Mouse (Mus musculus) kidney, postnatal 14 days (tissue): ENCODE measurements around the gene Rexo1.

Experiments
- DNase-seq: peaks from one replicate; pipeline ENCODE4 v3.0.0; 2022; ENCODE audit warnings: mixed read lengths

The Rexo1 gene

DNA sequence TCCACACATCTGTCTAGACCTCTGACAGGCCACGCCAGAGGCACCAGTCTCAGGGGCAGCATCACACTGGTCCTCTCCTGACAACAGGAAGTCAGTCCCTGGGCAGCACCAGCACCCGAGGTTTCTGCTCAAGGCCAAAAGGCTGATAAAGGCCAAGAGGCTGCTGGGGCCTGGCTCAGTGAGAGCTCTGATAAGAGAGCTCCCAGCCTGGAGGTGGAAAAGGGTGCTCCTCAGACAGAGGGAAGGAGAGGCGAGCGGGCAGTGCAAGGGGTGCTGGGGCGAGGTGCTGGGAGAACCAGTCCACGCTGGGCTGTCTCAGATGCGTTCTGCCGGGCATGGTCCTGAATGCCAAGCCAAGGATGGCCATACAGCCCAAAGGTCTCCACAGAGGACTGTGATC, 7.8 kb downstream of the Rexo1 start:
- no peak for DNase-seq

DNA sequence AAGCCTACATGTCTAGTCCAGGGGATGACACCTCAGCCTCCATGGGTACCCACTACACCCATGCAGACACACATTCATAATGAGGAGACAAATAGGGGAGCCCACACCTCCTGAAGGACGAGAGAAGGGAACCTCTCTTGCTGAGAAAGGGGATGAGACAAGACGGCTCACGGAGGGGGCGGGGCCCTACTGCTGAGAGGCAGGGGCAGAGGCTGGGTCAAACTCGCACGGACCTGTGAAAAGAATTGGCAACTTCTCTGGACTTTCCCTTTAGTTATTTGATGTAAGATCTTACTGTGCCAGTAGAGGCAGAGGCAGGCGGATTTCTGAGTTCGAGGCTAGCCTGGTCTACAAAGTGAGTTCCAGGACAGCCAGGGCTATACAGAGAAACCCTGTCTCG, 9.0 kb downstream of the Rexo1 start:
- DNase-seq = no peak

GRCm38 (mm10) chr10:80549279-80549678, 12.1 kb downstream of the Rexo1 start:
- DNase-seq = no peak

DNA sequence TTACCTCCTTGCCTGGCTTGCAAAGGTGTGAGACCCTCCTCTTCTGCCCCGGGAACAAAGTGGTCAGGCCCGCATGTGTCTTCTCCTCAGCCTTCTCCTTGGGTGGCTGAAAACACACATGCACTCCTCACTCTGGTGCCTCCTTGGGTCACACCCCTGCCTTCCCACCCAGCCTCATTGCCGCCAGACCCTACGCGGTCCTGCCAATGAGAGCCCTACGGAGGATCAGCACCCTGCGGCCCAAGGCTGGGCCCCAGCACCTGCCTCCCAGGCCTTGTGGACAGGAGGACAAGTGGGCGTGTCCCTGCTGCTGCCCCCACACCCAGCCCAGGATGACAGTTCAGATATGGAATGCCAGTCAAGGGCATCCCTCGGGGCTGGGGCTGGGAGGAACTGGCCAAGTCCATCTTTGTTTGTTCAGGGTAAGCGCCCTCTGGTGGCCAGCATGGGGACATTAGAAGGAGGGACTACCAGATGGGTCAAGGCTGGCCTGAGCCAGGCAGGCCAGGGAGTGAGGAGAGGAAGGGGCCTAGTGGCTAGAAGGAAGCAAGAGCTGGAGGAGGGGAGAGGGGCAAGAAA, 12.8 kb downstream of the Rexo1 start:
- DNase-seq = peak; percentile 67

DNA sequence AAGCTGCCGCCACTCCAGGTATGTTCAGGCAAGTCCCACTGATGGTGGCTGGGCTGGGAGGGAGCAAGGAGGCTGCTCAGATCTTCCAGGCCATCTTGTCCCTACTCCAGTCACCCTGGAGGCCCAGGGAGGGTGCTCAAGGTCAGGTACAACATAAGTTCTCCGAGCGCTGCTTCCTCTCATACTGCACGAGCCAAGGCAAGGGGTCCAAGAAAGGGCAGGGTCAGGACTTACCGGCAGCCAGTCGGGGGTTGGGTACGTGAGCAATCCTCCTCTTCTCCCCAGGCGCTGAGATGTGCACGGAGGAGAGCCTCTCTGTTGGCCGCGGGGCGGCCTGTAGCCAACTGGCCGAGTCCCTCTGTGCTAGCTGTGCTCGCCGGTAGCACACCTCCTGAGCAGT, 13.8 kb downstream of the Rexo1 start:
- DNase-seq = no peak

- DNase-seq = no peak
These were observed 14.4 kb downstream of the Rexo1 start for GRCm38 (mm10) chr10:80546945-80547344.

GRCm38 (mm10) chr10:80545590-80545989, 15.8 kb downstream of the Rexo1 start:
- DNase-seq = no peak

GRCm38 (mm10) chr10:80543873-80544272, 17.5 kb downstream of the Rexo1 start:
- no peak for DNase-seq

DNA sequence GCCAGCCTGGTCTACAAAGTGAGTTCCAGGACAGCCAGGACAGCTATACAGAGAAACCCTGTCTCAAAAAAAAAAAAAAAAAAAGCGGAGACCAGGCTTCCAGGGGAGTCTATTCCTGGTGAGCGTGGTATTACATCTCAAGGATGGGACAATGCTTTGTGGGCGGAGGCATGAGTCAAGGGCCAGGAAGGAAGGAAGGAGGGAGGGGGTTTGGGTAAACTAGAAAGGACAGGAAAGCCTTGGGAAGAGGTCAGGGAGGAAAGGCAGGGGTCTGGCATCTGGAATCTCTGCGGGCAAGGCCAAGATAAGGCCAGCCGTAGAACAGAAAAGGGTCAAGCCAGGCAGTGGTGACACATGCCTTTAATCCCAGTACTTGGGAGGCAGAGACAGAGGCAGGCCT, 21.9 kb downstream of the Rexo1 start:
- no peak for DNase-seq

- DNase-seq = peak; percentile 87
These were observed 22.5 kb downstream of the Rexo1 start, which contains the start of gene Atp8b3 for GRCm38 (mm10) chr10:80538710-80539394. Gene Atp8b3 (minus strand): TSS chr10:80539124.

- DNase-seq = no peak
These were observed 23.2 kb downstream of the Rexo1 start for GRCm38 (mm10) chr10:80538180-80538579.

- no peak for DNase-seq
These were observed 25.6 kb downstream of the Rexo1 start for GRCm38 (mm10) chr10:80535711-80536110.

- DNase-seq = no peak
These were observed 26.3 kb downstream of the Rexo1 start for GRCm38 (mm10) chr10:80535071-80535470.

GRCm38 (mm10) chr10:80533704-80534103, 27.7 kb downstream of the Rexo1 start:
- DNase-seq = peak; percentile 31

DNA sequence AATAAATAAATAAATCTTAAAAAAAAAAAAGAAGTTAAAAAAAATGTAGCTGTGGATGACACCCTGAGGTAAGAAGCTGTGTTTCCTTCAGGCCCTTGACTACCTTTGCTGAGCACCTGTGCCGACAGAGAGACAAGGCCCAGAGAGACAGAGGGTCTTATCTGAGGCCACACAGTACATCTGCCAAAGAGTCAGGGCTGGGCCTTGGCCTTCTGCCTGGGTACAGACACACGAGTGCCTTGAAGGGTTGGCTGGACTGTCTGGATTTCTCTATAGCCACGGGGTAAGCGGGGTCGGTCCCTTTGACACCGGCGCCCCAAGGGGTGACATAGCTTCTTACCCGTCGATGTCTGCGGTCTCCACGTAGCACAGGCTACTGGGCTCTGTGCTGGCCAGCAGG, 28.6 kb downstream of the Rexo1 start:
- DNase-seq = no peak

- no peak for DNase-seq
These were observed 35.2 kb downstream of the Rexo1 start for GRCm38 (mm10) chr10:80526172-80526571.

GRCm38 (mm10) chr10:80523299-80523698, 38.1 kb downstream of the Rexo1 start:
- DNase-seq = no peak

- DNase-seq = no peak
These were observed 42.1 kb downstream of the Rexo1 start for GRCm38 (mm10) chr10:80519287-80519686.

DNA sequence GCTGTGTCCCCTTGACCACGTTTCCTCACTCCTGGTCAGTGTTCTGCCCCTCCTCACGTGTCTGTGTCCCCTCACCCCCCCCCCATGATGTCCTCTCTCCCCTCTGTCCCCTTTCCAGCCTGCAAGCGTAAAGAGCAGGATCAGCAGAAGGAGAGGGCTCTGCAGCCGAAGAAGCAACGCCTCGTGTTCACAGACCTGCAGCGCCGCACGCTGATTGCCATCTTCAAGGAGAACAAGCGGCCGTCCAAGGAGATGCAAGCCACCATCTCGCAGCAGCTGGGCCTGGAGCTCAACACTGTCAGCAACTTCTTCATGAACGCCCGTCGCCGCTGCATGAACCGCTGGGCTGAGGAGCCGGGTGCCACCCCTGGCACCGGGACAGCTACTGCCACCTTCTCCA, 47.6 kb downstream of the Rexo1 start:
- DNase-seq = no peak

- no peak for DNase-seq
These were observed 51.1 kb downstream of the Rexo1 start for GRCm38 (mm10) chr10:80510273-80510660.

- peak; percentile 85 for DNase-seq
These were observed 51.7 kb downstream of the Rexo1 start for GRCm38 (mm10) chr10:80509412-80510272.

DNA sequence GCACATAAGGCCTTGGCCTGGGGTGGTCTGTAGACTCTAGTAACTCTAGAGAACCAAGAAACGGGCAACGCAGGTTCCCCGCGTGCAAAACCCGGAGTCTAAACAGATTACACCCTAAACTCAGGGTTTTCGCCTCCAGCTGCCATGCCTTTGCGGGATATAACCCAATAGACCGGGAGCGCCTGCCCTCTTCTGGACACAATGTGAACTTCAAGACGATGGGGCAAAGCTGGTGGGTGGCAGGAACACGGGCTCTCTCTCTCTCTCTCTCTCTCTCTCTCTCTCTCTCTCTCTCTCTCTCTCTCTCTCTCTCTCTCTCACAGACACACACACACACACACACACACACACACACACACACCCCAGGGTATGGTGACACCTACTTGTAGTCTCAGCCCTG, 55.1 kb downstream of the Rexo1 start:
- peak; percentile 72 for DNase-seq

DNA sequence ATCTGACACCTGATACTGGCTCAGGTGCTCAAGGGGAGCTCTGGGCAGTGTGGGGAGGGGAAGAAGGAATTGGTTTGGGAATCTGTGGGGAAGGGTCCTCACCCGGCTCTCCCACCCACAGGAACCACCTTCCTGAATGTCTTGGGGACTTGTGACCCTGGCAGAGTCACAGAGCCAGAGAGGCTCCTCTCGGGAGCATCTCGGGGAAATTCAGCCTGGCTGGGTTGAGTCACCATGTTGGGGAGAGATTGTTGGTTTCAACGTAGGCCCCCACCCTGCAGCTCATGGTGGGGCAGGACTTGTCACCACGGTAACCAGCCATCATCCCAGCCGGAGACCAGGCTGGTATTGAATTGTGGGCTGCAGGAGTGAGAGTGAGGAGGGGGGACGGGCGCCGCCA, 56.6 kb downstream of the Rexo1 start:
- DNase-seq = no peak
